Mouse (Mus musculus) ES-E14 (cell line): ENCODE measurements around the gene Rptn. TPM values are rescaled to one million over a fixed set of nuclear protein-coding genes. Genes with fewer than 3 reads are reported as not detected.
A peak's percentile ranks its signal among the peaks of the same experiment; 100 is the strongest.

ENCODE experiments used
- DNase-seq: peaks from one replicate; pipeline ENCODE4 v3.0.0-alpha.2; 2013; ENCODE audit warnings: low read depth, low spot score
- H3K27ac ChIP-seq: 2 replicates; pipeline ENCODE4 v1.5.1; 2012; ENCODE audit warnings: low read depth, mild to moderate bottlenecking, low read length, moderate library complexity, mixed read lengths; ENCODE audit not compliant: poor library complexity, insufficient read depth, severe bottlenecking
- H3K36me3 ChIP-seq: 2 replicates; pipeline ENCODE4 v1.6.1; 2012; ENCODE audit warnings: mild to moderate bottlenecking, low read length, moderate library complexity, mixed read lengths; ENCODE audit not compliant: control insufficient read depth, poor library complexity, insufficient read depth, severe bottlenecking
- H3K4me1 ChIP-seq, 2 experiments: fragments of 150-350 bp in 1 of 2; sonication (generic) in 1 of 2; 2 replicates each; pipeline ENCODE4 v1.6.1; 2012; ENCODE audit warnings: low read length in 2 of 2, mild to moderate bottlenecking in 1 of 2, mixed read lengths in 1 of 2; ENCODE audit not compliant: control insufficient read depth in 2 of 2, insufficient read depth in 2 of 2, poor library complexity in 1 of 2
- H3K4me3 ChIP-seq, 2 experiments: fragments of 150-350 bp in 1 of 2; sonication (generic) in 1 of 2; 2 replicates each; pipeline ENCODE4 v1.5.1; 2012; ENCODE audit warnings: low read length in 2 of 2, low read depth in 1 of 2, mild to moderate bottlenecking in 1 of 2, mixed read lengths in 1 of 2; ENCODE audit not compliant: insufficient read depth in 1 of 2, poor library complexity in 1 of 2, severe bottlenecking in 1 of 2
- H3K9ac ChIP-seq: 2 replicates; pipeline ENCODE4 v1.6.1; 2012; ENCODE audit warnings: low read depth, mild to moderate bottlenecking, low read length, mixed read lengths; ENCODE audit not compliant: poor library complexity, insufficient read depth, severe bottlenecking
- H3K9me3 ChIP-seq: fragments of 150-350 bp; sonication (generic); 2 replicates; pipeline ENCODE4 v1.6.1; 2012; ENCODE audit warnings: low read depth, mild to moderate bottlenecking, low read length; ENCODE audit not compliant: control insufficient read depth, insufficient read depth
- CHD2 ChIP-seq: IDR thresholded peaks from 2 replicates; pipeline ENCODE4 v1.6.1; 2014; ENCODE audit warnings: mild to moderate bottlenecking, low read depth, low read length, inconsistent platforms
- HCFC1 ChIP-seq: IDR thresholded peaks from 2 replicates; pipeline ENCODE4 v1.6.1; 2012; ENCODE audit warnings: low read length, inconsistent platforms, borderline replicate concordance; ENCODE audit not compliant: insufficient read depth
- MAFK ChIP-seq: IDR thresholded peaks from 2 replicates; pipeline ENCODE4 v1.6.1; 2014; ENCODE audit warnings: mild to moderate bottlenecking, low read depth, low read length, inconsistent platforms; ENCODE audit not compliant: insufficient read depth
- ZC3H11A ChIP-seq: IDR thresholded peaks from 2 replicates; pipeline ENCODE4 v1.6.1; 2012; ENCODE audit warnings: low read depth, mild to moderate bottlenecking, inconsistent platforms, low read length, borderline replicate concordance
- ZNF384 ChIP-seq: IDR thresholded peaks from 2 replicates; pipeline ENCODE4 v1.6.1; 2012; ENCODE audit warnings: low read depth, low read length, inconsistent platforms
- in situ Hi-C, 2 experiments: fragments of 600-800 bp; cut with MboI; formaldehyde crosslinking; loops; one replicate each; pipeline ENCODE4 v1.15.1; 2025; ENCODE audit warnings: low sequenced_read_pairs in 2 of 2, inconsistent platforms in 1 of 2; ENCODE audit not compliant: unreplicated experiment in 2 of 2
- total RNA-seq: library from RNA; depleted of rRNA; stranded (reverse); fragments of 300-350 nt; gene quantifications from 2 replicates; pipeline ENCODE4 v1.2.3, GENCODE M21; 2012

Gene Rptn
- total RNA-seq, 1 experiment, result not detected

DNA sequence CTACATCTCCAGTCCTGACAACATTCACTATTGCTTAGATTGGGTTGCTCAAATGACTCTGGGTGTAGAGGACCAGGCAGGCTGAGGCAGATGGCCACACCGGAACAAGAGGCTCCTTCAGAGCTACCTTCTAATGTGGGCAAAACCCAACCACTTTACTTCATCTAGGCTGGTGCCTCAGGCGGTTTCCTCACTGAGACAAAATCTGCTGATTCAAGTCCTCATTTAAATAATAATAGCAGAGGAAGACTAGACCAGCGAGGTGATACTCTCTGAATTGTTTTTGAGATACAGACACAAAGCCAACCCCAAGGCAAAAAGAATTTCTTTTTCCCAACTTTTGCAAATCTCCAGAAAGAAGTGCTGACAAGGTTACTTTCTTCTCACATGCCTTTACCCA lies 38.2 kb downstream of the Rptn start:
- TF ChIP-seq ZC3H11A (no peak), MAFK (peak; percentile 58; the same call in 1 of the 2 replicates)
- in situ Hi-C loops, result no loop called here
- H3K9ac ChIP-seq, result no peak overlapping the region
- no peaks in the 10 kb centered on the region for H3K9me3 ChIP-seq
- H3K36me3 ChIP-seq, result no peaks in the 10 kb centered on the region
- no peak overlapping the region for H3K27ac ChIP-seq
- DNase-seq, result peak; percentile 15
- 0 out of 4 replicates have a peak, but pooled peaks cover 0 to 2% of the 10 kb centered on the region in 2 experiments for H3K4me1 ChIP-seq
- no peak overlapping the region for H3K4me3 ChIP-seq

DNA sequence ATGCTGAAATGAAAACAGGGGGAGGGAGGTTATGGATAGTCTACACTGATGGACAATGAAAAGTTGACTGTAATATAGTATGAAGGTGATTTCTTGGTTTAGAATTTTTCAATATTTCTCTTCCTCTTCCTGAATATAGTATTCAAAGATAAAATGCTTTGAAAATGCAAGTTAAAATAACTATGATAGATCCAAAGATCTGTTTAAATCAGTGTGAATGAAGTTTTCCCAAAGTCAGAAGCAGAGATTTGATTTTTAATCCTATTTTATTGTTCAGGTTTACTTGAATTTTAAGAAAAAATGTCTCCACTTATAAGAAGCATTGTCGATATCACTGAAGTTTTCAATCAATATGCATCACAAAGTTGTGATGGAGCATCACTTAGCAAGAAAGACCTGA lies 48.5 kb downstream of the Rptn start, which contains the start of gene Tchh:
Tchh (plus strand) TSS at position 301 of the 400 bp plus-strand sequence.
- Histone ChIP-seq H3K4me3 (no peak within 1 kb of the TSS), H3K9ac (no peak within 1 kb of the TSS), H3K36me3 (no peaks in the 10 kb centered on the region), H3K4me1 (peaks cover 0 to 3% of the 10 kb centered on the region in 2 experiments; a peak in 1 of 4 replicates), H3K27ac (no peak within 1 kb of the TSS), H3K9me3 (no peaks in the 10 kb centered on the region)
- DNase-seq, result no peak
- in situ Hi-C loops, result no loop called here
- no peak for TF ChIP-seq CHD2

DNA sequence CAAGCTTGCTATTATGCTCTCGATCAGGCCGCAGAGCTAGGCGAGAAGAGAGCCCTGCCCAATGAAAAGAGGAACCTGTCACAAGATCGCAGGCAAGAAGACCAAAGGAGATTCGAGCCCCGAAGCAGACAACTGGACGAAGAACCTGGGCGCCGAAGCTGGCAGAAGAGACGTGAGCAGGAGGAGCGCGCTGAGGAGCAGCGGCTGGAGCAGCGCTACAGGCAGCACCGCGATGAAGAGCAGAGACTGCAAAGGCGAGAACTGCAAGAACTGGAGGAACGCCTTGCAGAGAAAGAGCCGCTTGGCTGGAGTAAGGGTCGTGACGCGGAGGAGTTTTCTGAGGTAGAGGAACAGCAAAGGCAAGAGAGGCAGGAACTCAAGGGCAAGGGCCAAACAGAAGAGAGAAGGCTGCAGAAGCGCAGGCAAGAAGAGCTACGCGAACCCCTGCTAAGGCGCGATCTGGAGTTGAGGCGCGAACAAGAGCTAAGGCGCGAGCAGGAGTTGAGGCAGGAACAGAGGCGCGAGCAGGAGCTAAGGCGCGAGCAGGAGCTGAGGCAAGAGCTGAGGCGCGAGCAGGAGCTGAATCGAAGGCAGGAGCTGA lies 50.1 kb downstream of the Rptn start:
- Histone ChIP-seq H3K27ac (no peak overlapping the region), H3K4me1 (peaks cover 0 to 5% of the 10 kb centered on the region in 2 experiments; a peak in 1 of 4 replicates), H3K36me3 (no peaks in the 10 kb centered on the region), H3K4me3 (peak overlapping the region; percentile 54 to 55), H3K9ac (0 out of 2 replicates have a peak overlapping the region, but pooled peaks have one; percentile 35), H3K9me3 (no peaks in the 10 kb centered on the region)
- TF ChIP-seq CHD2 (no peak), HCFC1 (no peak), ZC3H11A (no peak)
- DNase-seq, result peak; percentile 34
- in situ Hi-C loops, result no loop called here

DNA sequence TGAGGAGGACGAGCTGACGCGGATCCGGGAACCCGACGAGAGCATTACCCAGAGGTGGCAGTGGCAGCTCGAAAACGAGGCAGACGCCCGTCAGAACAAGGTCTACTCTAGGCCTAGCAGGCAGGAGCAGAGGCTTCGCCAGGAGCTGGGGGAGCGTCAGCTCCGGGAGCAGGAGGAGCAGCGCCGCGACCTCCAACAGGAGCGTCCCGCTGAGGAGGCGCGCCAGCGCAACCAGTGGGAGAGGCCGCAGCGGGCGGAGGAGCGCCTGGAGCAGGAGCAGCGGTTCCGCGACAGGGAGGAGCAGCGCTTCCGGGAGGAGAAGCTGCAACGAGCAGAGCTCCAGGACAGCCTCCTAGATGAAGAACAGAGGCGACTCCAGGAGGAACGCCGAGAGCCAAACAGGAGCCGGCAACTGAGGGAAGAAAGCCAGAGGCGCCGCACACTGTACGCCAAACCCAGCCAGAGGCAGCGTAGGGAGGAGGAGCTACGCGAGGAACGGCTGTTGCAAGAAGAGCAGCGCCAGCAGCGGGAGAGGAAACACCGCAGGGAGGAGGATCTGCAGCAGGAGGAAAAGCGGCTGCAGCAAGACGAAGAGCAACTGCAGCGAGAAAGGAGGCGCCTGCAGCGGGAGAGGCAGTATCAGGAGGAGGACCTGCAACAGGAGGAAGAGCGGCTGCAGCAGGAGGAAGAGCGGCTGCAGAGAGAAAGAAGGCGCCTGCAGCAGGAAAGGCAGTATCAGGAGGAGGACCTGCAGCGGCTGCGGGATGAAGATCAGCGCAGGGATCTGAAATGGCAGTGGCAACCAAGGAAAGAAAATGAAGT lies 51.1 kb downstream of the Rptn start:
- DNase-seq, result peak; percentile 68
- H3K36me3 ChIP-seq, result no peaks in the 10 kb centered on the region
- 0 out of 2 replicates have a peak overlapping the region, but pooled peaks have one; percentile 35 for H3K9ac ChIP-seq
- H3K4me1 ChIP-seq, result peaks cover 0 to 5% of the 10 kb centered on the region in 2 experiments; a peak in 1 of 4 replicates
- H3K27ac ChIP-seq, result no peak overlapping the region
- H3K4me3 ChIP-seq, result peak overlapping the region; percentile 54 to 55
- H3K9me3 ChIP-seq, result no peaks in the 10 kb centered on the region
- TF ChIP-seq ZC3H11A (no peak), ZNF384 (no peak), MAFK (no peak), CHD2 (no peak), HCFC1 (no peak; the same call in 1 of the 2 replicates)
- in situ Hi-C loops, result no loop called here
